Mouse (Mus musculus): ENCODE data around the gene Tmem14a. TPM values are rescaled to one million over a fixed set of nuclear protein-coding genes. Genes with fewer than 3 reads are reported as not detected.
"Not testable (repeated sequence)": the region's sequence is repeated elsewhere in the genome, so short reads cannot be mapped to it uniquely, and the experiment has no call there.

The Tmem14a gene
- polyA plus RNA-seq, 1 experiment from 2014 or later = 4.2 TPM

- Histone ChIP-seq H3K9me3 (replicated peaks) (no peaks in the 10 kb centered on the region), H3K27ac (no peak overlapping the region), H3K4me1 (no peaks in the 10 kb centered on the region), H3K4me2 (no peak overlapping the region), H3K4me3 (no peak overlapping the region), H3K36me3 (no peaks in the 10 kb centered on the region), H3K9ac (no peak overlapping the region), H3K27me3 (replicated peaks) (no peaks in the 10 kb centered on the region)
- no peak for ATAC-seq
- 53% methylated on average over 3 of the region's 3 CpGs for WGBS (ENCODE audit: insufficient replicate concordance)
Observed at GRCm38 (mm10) chr1:21256391-21256790, 38.0 kb downstream of the Tmem14a start.

- no peak overlapping the region for H3K9ac ChIP-seq
- no peaks in the 10 kb centered on the region for H3K36me3 ChIP-seq
- H3K4me2 ChIP-seq = no peak overlapping the region
- H3K27me3 ChIP-seq (replicated peaks) = no peaks in the 10 kb centered on the region
- 65% methylated on average over 5 of the region's 5 CpGs for WGBS (ENCODE audit: insufficient replicate concordance)
- no peaks in the 10 kb centered on the region for H3K4me1 ChIP-seq
- no peak overlapping the region for H3K27ac ChIP-seq
- no peaks in the 10 kb centered on the region for H3K9me3 ChIP-seq (replicated peaks)
- no peak overlapping the region for H3K4me3 ChIP-seq
- no peak for ATAC-seq
Observed at GRCm38 (mm10) chr1:21256871-21257270, 38.5 kb downstream of the Tmem14a start.

- not testable (repeated sequence) for H3K36me3 ChIP-seq; H3K4me1 ChIP-seq; ATAC-seq; H3K4me3 ChIP-seq; H3K9ac ChIP-seq; H3K27ac ChIP-seq; H3K27me3 ChIP-seq (replicated peaks); H3K4me2 ChIP-seq; H3K9me3 ChIP-seq (replicated peaks)
- 59% methylated on average over 8 of the region's 8 CpGs for WGBS (ENCODE audit: insufficient replicate concordance)
Observed at GRCm38 (mm10) chr1:21259981-21260380, 41.6 kb downstream of the Tmem14a start.

- no peak for ATAC-seq
- no peaks in the 10 kb centered on the region for H3K27me3 ChIP-seq (replicated peaks)
- 61% methylated on average over 5 of the region's 5 CpGs for WGBS (ENCODE audit: insufficient replicate concordance)
- H3K36me3 ChIP-seq = no peaks in the 10 kb centered on the region
- no peaks in the 10 kb centered on the region for H3K9me3 ChIP-seq (replicated peaks)
- H3K27ac ChIP-seq = no peak overlapping the region
- no peak overlapping the region for H3K4me3 ChIP-seq
- no peak overlapping the region for H3K9ac ChIP-seq
- H3K4me1 ChIP-seq = no peaks in the 10 kb centered on the region
- H3K4me2 ChIP-seq = no peak overlapping the region
Observed at GRCm38 (mm10) chr1:21262401-21262800, 44.0 kb downstream of the Tmem14a start.

GRCm38 (mm10) chr1:21263986-21264385 lies 45.6 kb downstream of the Tmem14a start:
- no peak overlapping the region for H3K4me3 ChIP-seq
- 59% methylated on average over 4 of the region's 4 CpGs for WGBS (ENCODE audit: insufficient replicate concordance)
- no peaks in the 10 kb centered on the region for H3K36me3 ChIP-seq
- no peaks in the 10 kb centered on the region for H3K27me3 ChIP-seq (replicated peaks)
- H3K4me2 ChIP-seq = no peak overlapping the region
- no peak for ATAC-seq
- H3K27ac ChIP-seq = no peak overlapping the region
- no peaks in the 10 kb centered on the region for H3K9me3 ChIP-seq (replicated peaks)
- no peaks in the 10 kb centered on the region for H3K4me1 ChIP-seq
- H3K9ac ChIP-seq = no peak overlapping the region

- no peak overlapping the region for H3K9ac ChIP-seq
- no peaks in the 10 kb centered on the region for H3K36me3 ChIP-seq
- 69% methylated on average over 8 of the region's 8 CpGs for WGBS (ENCODE audit: insufficient replicate concordance)
- no peak for ATAC-seq
- no peaks in the 10 kb centered on the region for H3K9me3 ChIP-seq (replicated peaks)
- H3K27ac ChIP-seq = no peak overlapping the region
- no peak overlapping the region for H3K4me2 ChIP-seq
- H3K27me3 ChIP-seq (replicated peaks) = no peaks in the 10 kb centered on the region
- H3K4me1 ChIP-seq = no peaks in the 10 kb centered on the region
- H3K4me3 ChIP-seq = no peak overlapping the region
Observed at GRCm38 (mm10) chr1:21264747-21265146, 46.4 kb downstream of the Tmem14a start.

- Histone ChIP-seq H3K4me3 (no peak overlapping the region), H3K9me3 (replicated peaks) (no peaks in the 10 kb centered on the region), H3K9ac (no peak overlapping the region), H3K27ac (no peak overlapping the region), H3K4me1 (peaks cover 2% of the 10 kb centered on the region; the same call in 1 of the 2 replicates), H3K4me2 (no peak overlapping the region), H3K36me3 (no peaks in the 10 kb centered on the region), H3K27me3 (replicated peaks) (no peaks in the 10 kb centered on the region)
- 32% methylated on average over 1 of the region's 1 CpGs for WGBS (ENCODE audit: insufficient replicate concordance)
- ATAC-seq = no peak
Observed at GRCm38 (mm10) chr1:21266766-21267165, 48.4 kb downstream of the Tmem14a start.

GRCm38 (mm10) chr1:21267466-21267865 lies 49.1 kb downstream of the Tmem14a start:
- not testable (repeated sequence) for ATAC-seq; H3K9me3 ChIP-seq (replicated peaks)
- 64% methylated on average over 6 of the region's 7 CpGs for WGBS (ENCODE audit: insufficient replicate concordance)

GRCm38 (mm10) chr1:21271343-21272055 lies 53.1 kb downstream of the Tmem14a start:
- no peak overlapping the region for H3K9ac ChIP-seq
- ATAC-seq = peak; percentile 65

More at GRCm38 (mm10) chr1:21267466-21267865, 49.1 kb downstream of the Tmem14a start:
- not testable (repeated sequence) for H3K4me2 ChIP-seq; H3K4me1 ChIP-seq; H3K36me3 ChIP-seq; H3K27ac ChIP-seq; H3K27me3 ChIP-seq (replicated peaks); H3K4me3 ChIP-seq; H3K9ac ChIP-seq

GRCm38 (mm10) chr1:21272056-21272431 lies 53.7 kb downstream of the Tmem14a start:
- H3K36me3 ChIP-seq = no peaks in the 10 kb centered on the region
- peaks cover 10% of the 10 kb centered on the region for H3K27me3 ChIP-seq (replicated peaks)
- no peak overlapping the region for H3K9ac ChIP-seq
- H3K4me1 ChIP-seq = peaks cover 6% of the 10 kb centered on the region; the same call in 1 of the 2 replicates
- H3K27ac ChIP-seq = no peak overlapping the region
- 22% methylated on average over 14 of the region's 14 CpGs for WGBS (ENCODE audit: insufficient replicate concordance)
- H3K9me3 ChIP-seq (replicated peaks) = no peaks in the 10 kb centered on the region
- peak overlapping the region; percentile 15; the same call in 1 of the 2 replicates for H3K4me3 ChIP-seq
- no peak for ATAC-seq
- peak overlapping the region; percentile 50 for H3K4me2 ChIP-seq

More at GRCm38 (mm10) chr1:21271343-21272055, 53.1 kb downstream of the Tmem14a start:
- H3K36me3 ChIP-seq = no peaks in the 10 kb centered on the region
- 21% methylated on average over 18 of the region's 18 CpGs for WGBS (ENCODE audit: insufficient replicate concordance)
- no peaks in the 10 kb centered on the region for H3K9me3 ChIP-seq (replicated peaks)
- H3K27ac ChIP-seq = no peak overlapping the region
- peak overlapping the region; percentile 15; the same call in 1 of the 2 replicates for H3K4me3 ChIP-seq
- H3K27me3 ChIP-seq (replicated peaks) = peaks cover 10% of the 10 kb centered on the region
- H3K4me2 ChIP-seq = peak overlapping the region; percentile 50
- H3K4me1 ChIP-seq = peaks cover 6% of the 10 kb centered on the region; the same call in 1 of the 2 replicates

GRCm38 (mm10) chr1:21273091-21273490 lies 54.7 kb downstream of the Tmem14a start:
- Histone ChIP-seq H3K9me3 (replicated peaks) (no peaks in the 10 kb centered on the region), H3K4me2 (no peak overlapping the region), H3K36me3 (no peaks in the 10 kb centered on the region), H3K4me1 (peaks cover 6% of the 10 kb centered on the region; the same call in 1 of the 2 replicates), H3K27ac (no peak overlapping the region), H3K27me3 (replicated peaks) (peaks cover 10% of the 10 kb centered on the region), H3K4me3 (no peak overlapping the region), H3K9ac (no peak overlapping the region)
- ATAC-seq = no peak
- WGBS (ENCODE audit: insufficient replicate concordance) = 76% methylated on average over 6 of the region's 6 CpGs

GRCm38 (mm10) chr1:21274437-21275040 lies 56.2 kb downstream of the Tmem14a start:
- H3K4me3 ChIP-seq = no peak overlapping the region
- no peak for ATAC-seq
- WGBS (ENCODE audit: insufficient replicate concordance) = 48% methylated on average over 2 of the region's 2 CpGs

More at GRCm38 (mm10) chr1:21274437-21275040, 56.2 kb downstream of the Tmem14a start:
- H3K4me1 ChIP-seq = peaks cover 6% of the 10 kb centered on the region; the same call in 1 of the 2 replicates
- H3K27ac ChIP-seq = no peak overlapping the region
- no peak overlapping the region for H3K4me2 ChIP-seq
- no peaks in the 10 kb centered on the region for H3K36me3 ChIP-seq
- no peak overlapping the region for H3K9ac ChIP-seq
- H3K27me3 ChIP-seq (replicated peaks) = peaks cover 10% of the 10 kb centered on the region
- H3K9me3 ChIP-seq (replicated peaks) = no peaks in the 10 kb centered on the region
